Mouse (Mus musculus) T-cell, adult 2 months (primary cell): ENCODE data around the gene Nsrp1.
"Not testable (repeated sequence)": the region's sequence is repeated elsewhere in the genome, so short reads cannot be mapped to it uniquely, and the experiment has no call there.

ENCODE experiments used
- DNase-seq: peaks from one replicate; pipeline ENCODE4 v3.0.0; 2022; ENCODE audit warnings: low spot score

Nsrp1 gene

GRCm38 (mm10) chr11:77078273-77079134 is at the start of gene Nsrp1:
Nsrp1 (minus strand) TSS chr11:77078435.
- DNase-seq: peak; percentile 93

- peak; percentile 13 for DNase-seq
These were observed 32.9 kb upstream of the Nsrp1 start for GRCm38 (mm10) chr11:77111141-77111540.

- no peak for DNase-seq
These were observed 30.2 kb upstream of the Nsrp1 start for GRCm38 (mm10) chr11:77108442-77108841.

DNA sequence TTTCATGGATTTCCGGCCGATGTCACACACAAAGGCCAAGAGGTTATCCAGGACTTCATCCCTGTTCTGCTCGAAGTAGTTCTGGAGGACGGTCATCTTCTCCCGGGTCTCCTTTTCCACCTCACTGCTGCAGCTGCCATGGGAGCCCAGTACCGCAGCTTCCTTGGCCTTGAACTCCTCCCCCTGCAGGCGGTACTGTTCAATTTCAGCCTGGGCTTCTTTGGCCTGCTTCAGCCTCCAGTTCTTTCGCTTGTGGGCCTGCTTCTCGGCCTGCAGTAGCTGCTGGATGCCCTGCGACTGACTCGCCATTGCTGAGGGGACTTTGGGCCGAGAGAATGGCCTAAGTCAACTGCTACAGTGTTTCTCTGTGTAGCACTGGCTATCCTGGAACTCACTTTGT is 29.6 kb upstream of the Nsrp1 start:
- DNase-seq: not testable (repeated sequence)

DNA sequence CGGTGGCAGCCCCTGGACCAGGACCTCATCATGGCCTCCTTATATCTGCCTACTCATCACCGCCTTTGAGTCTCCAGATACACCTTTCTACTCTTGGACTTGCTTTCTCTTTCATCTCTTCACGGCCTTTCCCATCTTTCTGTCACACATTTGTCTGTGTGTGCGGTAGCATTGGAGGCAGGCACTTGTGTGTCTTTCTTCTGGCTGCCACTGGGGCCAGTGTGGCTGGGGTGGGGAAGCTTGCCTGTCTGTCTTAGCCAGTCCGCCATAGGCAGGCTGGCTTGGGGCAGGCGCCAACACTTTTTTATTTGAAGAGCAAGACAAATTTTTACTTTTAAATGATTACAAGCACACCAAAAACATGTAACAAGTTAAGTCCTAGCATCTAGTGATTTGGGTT is 28.7 kb upstream of the Nsrp1 start:
- no peak for DNase-seq

GRCm38 (mm10) chr11:77100137-77100937 is 22.1 kb upstream of the Nsrp1 start:
- peak; percentile 56 for DNase-seq

DNA sequence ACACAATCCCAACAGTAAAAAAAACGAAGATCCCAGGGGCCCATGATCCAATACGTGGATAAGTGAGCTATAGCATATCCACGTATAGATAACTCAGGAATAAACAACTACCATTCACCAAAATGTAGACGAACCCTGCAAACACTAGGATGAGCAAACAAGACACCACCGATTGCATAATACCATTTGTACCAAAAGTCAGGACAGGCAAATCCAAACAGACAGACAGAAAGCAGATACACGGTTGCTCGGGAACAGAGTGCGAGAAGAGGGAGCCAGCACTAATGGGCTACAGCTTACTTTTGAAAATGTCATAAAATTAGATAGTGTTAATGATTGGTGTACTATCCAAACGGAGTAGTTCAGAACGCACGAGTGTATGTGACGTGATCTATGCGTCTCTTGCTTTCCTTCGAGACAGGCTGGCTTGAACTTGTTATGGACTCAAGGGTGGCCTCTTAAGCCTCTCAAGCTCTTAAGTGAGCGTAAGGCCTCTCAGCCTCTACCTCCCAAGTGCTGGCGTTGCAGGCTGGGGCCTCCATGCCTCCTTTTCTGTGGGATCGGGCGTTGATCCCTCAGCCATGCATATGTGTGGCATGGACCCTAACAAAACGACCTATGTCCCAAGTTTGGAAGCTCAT is 20.2 kb upstream of the Nsrp1 start:
- no peak for DNase-seq

- no peak for DNase-seq
These were observed 18.8 kb upstream of the Nsrp1 start for GRCm38 (mm10) chr11:77096991-77097390.

DNA sequence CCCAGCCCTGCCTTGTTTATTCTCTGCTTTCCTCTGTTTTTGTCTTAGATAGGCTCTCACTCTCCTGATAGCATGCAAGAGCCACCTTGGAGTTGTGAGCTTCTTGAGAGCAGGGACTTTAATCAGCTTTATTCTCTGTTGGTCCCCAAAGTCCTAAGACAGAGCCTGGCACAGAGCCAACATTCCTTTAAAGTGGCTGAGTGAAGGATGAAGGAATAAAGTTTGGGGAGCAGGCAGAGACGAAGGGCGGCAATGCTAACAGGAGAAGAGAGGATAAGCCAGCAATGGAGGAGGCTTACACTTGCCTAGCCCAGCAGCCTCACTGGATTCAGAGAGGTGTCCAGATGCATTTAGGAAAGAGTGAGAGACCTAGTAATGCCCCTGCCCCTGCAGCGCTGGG is 18.3 kb upstream of the Nsrp1 start:
- DNase-seq: no peak

GRCm38 (mm10) chr11:77095206-77095605 is 17.0 kb upstream of the Nsrp1 start:
- DNase-seq: no peak

GRCm38 (mm10) chr11:77094136-77094535 is 15.9 kb upstream of the Nsrp1 start:
- DNase-seq: no peak

DNA sequence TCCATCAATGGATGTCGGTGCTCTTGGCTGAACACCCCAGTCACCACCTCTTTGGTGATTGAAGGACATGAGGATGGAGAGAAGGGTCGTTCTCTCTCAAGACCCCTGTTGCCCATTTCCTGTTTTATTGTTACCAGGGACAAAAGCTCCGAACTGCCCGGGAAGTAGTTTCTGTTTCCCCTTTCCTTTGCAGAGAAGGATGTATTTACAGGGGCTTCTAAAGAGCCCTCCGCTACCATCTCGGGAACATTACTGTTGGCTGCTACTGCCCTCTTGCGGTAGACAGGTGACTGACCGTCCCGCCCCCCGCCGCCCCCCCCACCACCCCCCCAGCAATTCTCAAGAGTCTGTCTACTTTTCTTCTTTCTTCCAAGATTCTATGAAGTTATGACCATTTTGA is 15.0 kb upstream of the Nsrp1 start:
- peak; percentile 35 for DNase-seq

GRCm38 (mm10) chr11:77089162-77089561 is 10.9 kb upstream of the Nsrp1 start:
- DNase-seq: no peak

DNA sequence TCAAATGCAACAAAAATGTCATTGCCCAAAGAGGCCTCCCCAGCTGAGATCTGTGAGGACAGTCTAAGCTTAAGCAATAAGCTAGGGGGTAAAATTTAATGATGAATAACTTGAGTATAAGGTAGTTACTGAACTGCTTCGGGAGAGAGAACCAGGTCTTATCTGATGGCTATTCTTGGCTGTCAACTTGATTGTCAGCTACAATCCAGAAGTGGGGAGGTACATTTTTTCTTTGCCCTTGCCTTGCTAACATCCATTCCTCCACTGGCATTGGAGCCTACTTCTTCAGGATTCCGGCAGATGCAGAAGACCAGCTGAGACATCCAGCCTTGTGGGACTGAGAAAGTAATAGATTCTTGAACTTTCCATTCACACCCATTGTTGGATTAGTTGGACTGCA is 8.8 kb upstream of the Nsrp1 start:
- DNase-seq: no peak

DNA sequence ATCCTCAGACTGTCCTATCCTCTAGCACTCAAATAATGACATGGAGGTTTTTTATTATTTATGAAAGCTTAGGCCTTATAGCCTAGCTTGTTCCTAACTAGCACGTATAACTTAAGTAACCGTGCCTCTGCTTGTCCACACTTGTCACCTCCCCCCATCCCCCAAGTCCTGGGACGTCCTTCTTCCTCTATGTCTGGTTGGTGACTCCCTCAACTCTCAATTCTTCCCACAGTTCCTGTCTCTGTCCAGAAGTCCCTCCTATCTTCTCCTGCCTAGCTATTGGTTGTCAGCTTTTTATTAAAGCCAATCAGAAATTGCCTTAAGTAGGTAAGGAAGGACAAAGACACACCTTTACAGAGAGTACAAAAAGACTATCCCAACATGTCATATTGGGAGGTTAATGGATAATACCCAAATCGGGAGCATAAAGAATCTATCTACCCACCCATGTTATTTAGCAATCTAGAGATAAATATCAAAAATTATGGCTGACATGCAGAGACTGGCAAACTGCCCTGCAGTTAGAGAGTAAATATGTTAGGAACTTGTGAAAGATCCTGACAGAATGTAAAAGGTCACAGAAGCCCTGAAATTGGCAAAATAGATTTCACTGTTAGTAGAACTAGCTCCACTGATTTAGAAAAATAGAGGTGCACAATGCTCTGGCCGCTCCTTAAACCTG is 5.9 kb upstream of the Nsrp1 start:
- DNase-seq: no peak

GRCm38 (mm10) chr11:77079361-77079760 is 1.1 kb upstream of the Nsrp1 start:
- no peak for DNase-seq

- DNase-seq: peak; percentile 34
These were observed 443 bp downstream of the Nsrp1 start for GRCm38 (mm10) chr11:77077792-77078191.

DNA sequence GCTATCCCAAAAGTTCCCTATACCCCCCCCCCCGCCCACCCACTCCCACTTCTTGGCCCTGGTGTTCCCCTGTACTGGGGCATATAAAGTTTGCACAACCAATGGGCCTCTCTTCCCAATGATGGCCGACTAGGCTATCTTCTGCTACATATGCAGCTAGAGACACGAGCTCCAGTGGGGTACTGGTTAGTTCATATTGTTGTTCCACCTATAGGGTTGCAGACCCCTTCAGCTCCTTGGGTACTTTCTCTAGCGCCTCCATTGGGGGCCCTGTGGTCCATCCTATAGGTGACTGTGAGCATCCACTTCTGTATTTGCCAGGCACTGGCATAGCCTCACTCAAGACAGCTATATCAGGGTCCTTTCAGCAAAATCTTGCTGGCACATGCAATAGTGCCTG is 904 bp downstream of the Nsrp1 start:
- not testable (repeated sequence) for DNase-seq

- DNase-seq: peak; percentile 11
These were observed 7.5 kb downstream of the Nsrp1 start for GRCm38 (mm10) chr11:77070721-77071120.

DNA sequence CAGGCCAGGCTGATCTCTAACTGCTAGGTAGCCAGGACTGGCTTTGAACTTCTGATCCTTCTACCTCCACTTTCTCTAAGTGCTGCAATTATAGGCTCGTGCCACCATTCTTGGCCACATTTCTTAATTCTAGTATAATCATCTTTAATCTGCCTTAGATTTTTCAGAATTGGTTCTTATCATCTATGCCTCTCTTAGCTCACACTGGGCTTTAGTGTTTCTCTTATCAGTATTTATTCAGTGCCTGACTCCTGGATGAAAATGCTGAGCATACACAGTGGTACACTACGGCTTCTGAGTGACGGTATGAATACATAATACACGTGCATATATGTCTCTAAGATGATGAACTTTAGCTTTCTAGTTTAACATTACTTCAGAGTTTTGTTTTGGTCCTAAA is 9.4 kb downstream of the Nsrp1 start:
- DNase-seq: no peak

- no peak for DNase-seq
These were observed 14.8 kb downstream of the Nsrp1 start for GRCm38 (mm10) chr11:77063406-77063805.

DNA sequence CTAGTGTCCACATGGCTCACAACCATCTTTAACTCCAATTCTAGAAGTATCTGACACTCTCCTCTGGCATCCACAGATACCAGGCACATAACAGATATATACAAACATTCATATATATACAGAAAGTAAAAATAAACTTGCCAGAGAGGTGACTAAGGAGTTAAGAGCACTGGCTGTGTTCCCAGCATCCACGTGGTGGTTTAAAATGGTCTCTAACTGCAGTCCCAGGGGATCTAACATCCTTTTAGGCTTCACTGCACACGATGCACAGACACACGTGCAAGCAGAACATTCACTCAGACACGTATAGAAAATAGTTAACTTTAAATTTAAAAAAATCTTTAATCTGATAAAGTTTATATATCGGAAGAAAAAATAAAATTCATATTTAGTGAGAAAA is 16.3 kb downstream of the Nsrp1 start:
- DNase-seq: no peak
